Mouse (Mus musculus) MEL (cell line): Measurements from ENCODE around the gene Gm17657. TPM values are rescaled to one million over a fixed set of nuclear protein-coding genes. Genes with fewer than 3 reads are reported as not detected.

ENCODE experiments used
- DNase-seq: peaks from one replicate; pipeline ENCODE4 v3.0.0; 2011; ENCODE audit warnings: low read depth, low spot score
- H3K27ac ChIP-seq: 2 replicates; pipeline ENCODE4 v1.5.1; 2012; ENCODE audit warnings: low read depth, mild to moderate bottlenecking, control low read depth, low read length, moderate library complexity; ENCODE audit not compliant: control insufficient read depth
- H3K27me3 ChIP-seq, 2 experiments: fragments of 150-350 bp in 1 of 2; sonication (generic) in 1 of 2; 2 replicates each; pipeline ENCODE4 v1.6.1; 2012; ENCODE audit warnings: low read length in 2 of 2, mild to moderate bottlenecking in 2 of 2, improper control_type of control experiment in 1 of 2, moderate library complexity in 1 of 2; ENCODE audit not compliant: insufficient read depth in 2 of 2, control insufficient read depth in 1 of 2
- H3K36me3 ChIP-seq, 2 experiments: 2 replicates each; pipeline ENCODE4 v1.6.1; 2012 to 2014; ENCODE audit warnings: low read length in 2 of 2, improper control_type of control experiment in 1 of 2, inconsistent platforms in 1 of 2, mild to moderate bottlenecking in 1 of 2; ENCODE audit not compliant: insufficient read depth in 2 of 2, control insufficient read depth in 1 of 2
- H3K4me1 ChIP-seq, 2 experiments: fragments of 150-350 bp in 1 of 2; sonication (generic) in 1 of 2; 2 replicates each; pipeline ENCODE4 v1.6.1; 2012; ENCODE audit warnings: low read length in 2 of 2, improper control_type of control experiment in 1 of 2, mild to moderate bottlenecking in 1 of 2; ENCODE audit not compliant: insufficient read depth in 2 of 2, control insufficient read depth in 1 of 2
- H3K4me3 ChIP-seq, 2 experiments: fragments of 150-350 bp in 1 of 2; sonication (generic) in 1 of 2; 2 replicates each; pipeline ENCODE4 v1.5.1; 2012; ENCODE audit warnings: low read depth in 2 of 2, low read length in 2 of 2, mild to moderate bottlenecking in 2 of 2, moderate library complexity in 2 of 2, control low read depth in 1 of 2, improper control_type of control experiment in 1 of 2; ENCODE audit not compliant: control insufficient read depth in 1 of 2, insufficient read depth in 1 of 2
- H3K79me2 ChIP-seq: 2 replicates; pipeline ENCODE4 v1.6.1; 2012; ENCODE audit warnings: mild to moderate bottlenecking, low read length, moderate library complexity; ENCODE audit not compliant: control insufficient read depth, poor library complexity, insufficient read depth
- H3K9ac ChIP-seq: 2 replicates; pipeline ENCODE4 v1.6.1; 2012; ENCODE audit warnings: low read depth, mild to moderate bottlenecking, control low read depth, low read length, moderate library complexity; ENCODE audit not compliant: control insufficient read depth, poor library complexity, severe bottlenecking
- H3K9me3 ChIP-seq: fragments of 150-350 bp; sonication (generic); replicated peaks from 2 replicates; pipeline ENCODE4 v1.6.1; 2012; ENCODE audit warnings: mild to moderate bottlenecking, low read length, improper control_type of control experiment, moderate library complexity; ENCODE audit not compliant: insufficient read depth
- BHLHE40 ChIP-seq: IDR thresholded peaks from 2 replicates; pipeline ENCODE4 v1.6.1; 2012; ENCODE audit warnings: low read depth, mild to moderate bottlenecking, inconsistent platforms, low read length, improper control_type of control experiment, borderline replicate concordance
- CHD1 ChIP-seq: IDR thresholded peaks from 2 replicates; pipeline ENCODE4 v1.6.1; 2012; ENCODE audit warnings: low read depth, mild to moderate bottlenecking, inconsistent platforms, low read length, improper control_type of control experiment
- CHD2 ChIP-seq: IDR thresholded peaks from 2 replicates; pipeline ENCODE4 v1.6.1; 2011; ENCODE audit warnings: low read length, improper control_type of control experiment
- CTCF ChIP-seq, 3 experiments: IDR thresholded peaks in 2 of 3; conservative IDR thresholded peaks in 1 of 3; 2 replicates each; pipeline ENCODE4 v1.5.1; 2011 to 2012; ENCODE audit warnings: low read length in 3 of 3, low read depth in 2 of 3, mild to moderate bottlenecking in 2 of 3, improper control_type of control experiment in 1 of 3, inconsistent platforms in 1 of 3, mixed read lengths in 1 of 3, moderate library complexity in 1 of 3; ENCODE audit not compliant: control insufficient read depth in 1 of 3, insufficient read depth in 1 of 3, poor library complexity in 1 of 3, severe bottlenecking in 1 of 3
- E2F4 ChIP-seq: IDR thresholded peaks from 2 replicates; pipeline ENCODE4 v1.6.1; 2011; ENCODE audit warnings: low read depth, low read length, improper control_type of control experiment, borderline replicate concordance
- ELF1 ChIP-seq: IDR thresholded peaks from 2 replicates; pipeline ENCODE4 v1.6.1; 2014; ENCODE audit warnings: low read depth, mild to moderate bottlenecking, inconsistent platforms, low read length, improper control_type of control experiment, moderate library complexity
- ETS1 ChIP-seq: IDR thresholded peaks from 2 replicates; pipeline ENCODE4 v1.6.1; 2012; ENCODE audit warnings: low read depth, mild to moderate bottlenecking, inconsistent platforms, low read length, improper control_type of control experiment, moderate library complexity
- GABPA ChIP-seq: IDR thresholded peaks from 2 replicates; pipeline ENCODE4 v1.6.1; 2012; ENCODE audit warnings: low read depth, mild to moderate bottlenecking, inconsistent platforms, low read length, improper control_type of control experiment, moderate library complexity
- GATA1 ChIP-seq: IDR thresholded peaks from 2 replicates; pipeline ENCODE4 v1.6.1; 2011; ENCODE audit warnings: low read depth, low read length, improper control_type of control experiment
- MAFK ChIP-seq: IDR thresholded peaks from 2 replicates; pipeline ENCODE4 v1.6.1; 2011; ENCODE audit warnings: low read depth, mild to moderate bottlenecking, low read length, improper control_type of control experiment, borderline replicate concordance
- MAZ ChIP-seq: IDR thresholded peaks from 2 replicates; pipeline ENCODE4 v1.6.1; 2012; ENCODE audit warnings: low read depth, mild to moderate bottlenecking, inconsistent platforms, low read length, improper control_type of control experiment
- MEF2A ChIP-seq: IDR thresholded peaks from 2 replicates; pipeline ENCODE4 v1.6.1; 2014; ENCODE audit warnings: low read depth, mild to moderate bottlenecking, inconsistent platforms, low read length, improper control_type of control experiment; ENCODE audit not compliant: poor library complexity, insufficient replicate concordance, severe bottlenecking; ENCODE audit errors: extremely low read depth
- MXI1 ChIP-seq: IDR thresholded peaks from 2 replicates; pipeline ENCODE4 v1.6.1; 2011; ENCODE audit warnings: mild to moderate bottlenecking, low read depth, low read length, improper control_type of control experiment
- MYC ChIP-seq: IDR thresholded peaks from 2 replicates; pipeline ENCODE4 v1.6.1; 2011; ENCODE audit warnings: low read depth, mild to moderate bottlenecking, low read length, improper control_type of control experiment, moderate library complexity
- NELFE ChIP-seq: IDR thresholded peaks from 2 replicates; pipeline ENCODE4 v1.6.1; 2011; ENCODE audit warnings: low read depth, low read length, improper control_type of control experiment
- RCOR1 ChIP-seq: IDR thresholded peaks from 2 replicates; pipeline ENCODE4 v1.6.1; 2012; ENCODE audit warnings: low read depth, mild to moderate bottlenecking, inconsistent platforms, low read length, improper control_type of control experiment
- SIN3A ChIP-seq: IDR thresholded peaks from 2 replicates; pipeline ENCODE4 v1.6.1; 2012; ENCODE audit warnings: low read length, improper control_type of control experiment, inconsistent platforms
- SMC3 ChIP-seq: IDR thresholded peaks from 2 replicates; pipeline ENCODE4 v1.6.1; 2011; ENCODE audit warnings: low read depth, low read length, improper control_type of control experiment
- TAL1 ChIP-seq: IDR thresholded peaks from 2 replicates; pipeline ENCODE4 v1.6.1; 2012; ENCODE audit warnings: mild to moderate bottlenecking, inconsistent platforms, low read length, moderate library complexity, mixed read lengths
- TBP ChIP-seq: IDR thresholded peaks from 2 replicates; pipeline ENCODE4 v1.8.0; 2011; ENCODE audit warnings: low read depth, low read length, improper control_type of control experiment
- TCF12 ChIP-seq: IDR thresholded peaks from 2 replicates; pipeline ENCODE4 v1.6.1; 2014; ENCODE audit warnings: low read depth, mild to moderate bottlenecking, inconsistent platforms, low read length, improper control_type of control experiment, moderate library complexity
- USF1 ChIP-seq: IDR thresholded peaks from 2 replicates; pipeline ENCODE4 v1.6.1; 2014; ENCODE audit warnings: low read depth, mild to moderate bottlenecking, inconsistent platforms, low read length, improper control_type of control experiment, moderate library complexity
- USF2 ChIP-seq, 2 experiments: IDR thresholded peaks; 2 replicates each; pipeline ENCODE4 v1.6.1; 2011 to 2012; ENCODE audit warnings: improper control_type of control experiment in 2 of 2, low read length in 2 of 2, borderline replicate concordance in 1 of 2, inconsistent platforms in 1 of 2, low read depth in 1 of 2, mild to moderate bottlenecking in 1 of 2; ENCODE audit not compliant: insufficient read depth in 1 of 2
- ZC3H11A ChIP-seq: IDR thresholded peaks from 2 replicates; pipeline ENCODE4 v1.6.1; 2012; ENCODE audit warnings: low read depth, mild to moderate bottlenecking, inconsistent platforms, low read length, improper control_type of control experiment
- ZKSCAN1 ChIP-seq: IDR thresholded peaks from 2 replicates; pipeline ENCODE4 v1.6.1; 2012; ENCODE audit warnings: low read depth, mild to moderate bottlenecking, inconsistent platforms, low read length, improper control_type of control experiment, moderate library complexity
- ZNF384 ChIP-seq: IDR thresholded peaks from 2 replicates; pipeline ENCODE4 v1.6.1; 2012; ENCODE audit warnings: low read depth, mild to moderate bottlenecking, inconsistent platforms, low read length, improper control_type of control experiment
- polyA plus RNA-seq, 2 experiments: library from polyadenylated mRNA; stranded (reverse) in 1 of 2; unstranded in 1 of 2; fragments of >175 nt in 1 of 2; fragments of >200 nt in 1 of 2; gene quantifications; 2 replicates each; pipeline versions ENCODE4 v1.2.1 to v1.2.4; 2012; ENCODE audit warnings: low replicate concordance in 2 of 2, low read depth in 1 of 2; ENCODE audit not compliant: insufficient read length in 2 of 2, insufficient read depth in 1 of 2, missing spikeins in 1 of 2
- total RNA-seq: library from RNA; depleted of rRNA; stranded (reverse); fragments of 300-350 nt; gene quantifications from 2 replicates; pipeline ENCODE4 v1.2.3, GENCODE M21; 2012

Gene Gm17657
- total and polyA plus RNA-seq, 3 experiments: 0.31 to 2.7 TPM; not detected in 1

- Histone ChIP-seq H3K4me1 (no peaks in the 10 kb centered on the region), H3K36me3 (peaks cover 0 to 1% of the 10 kb centered on the region in 2 experiments; a peak in 2 of 4 replicates), H3K4me3 (no peak overlapping the region), H3K27ac (no peak overlapping the region), H3K9ac (no peak overlapping the region), H3K79me2 (peaks cover 7% of the 10 kb centered on the region), H3K9me3 (no peaks in the 10 kb centered on the region), H3K27me3 (no peaks in the 10 kb centered on the region)
- TF ChIP-seq MAZ (no peak), NELFE (no peak), GATA1 (no peak), USF2 (IDR thresholded peaks at IDR 0.05; ENCODE audit: borderline replicate concordance in 1 of 2, insufficient read depth in 1 of 2, low read depth in 1 of 2, low read length in 2 of 2) (no peak), GABPA (no peak), ZNF384 (no peak), USF1 (no peak), TAL1 (no peak), CHD2 (no peak), CHD1 (no peak), CTCF (IDR thresholded peaks at IDR 0.05 in 2 of 3, conservative IDR thresholded peaks at IDR 0.05 in 1 of 3; ENCODE audit: control insufficient read depth in 1 of 3, insufficient read depth in 1 of 3, low read depth in 2 of 3, low read length in 3 of 3, poor library complexity in 1 of 3, severe bottlenecking in 1 of 3) (no peak), SMC3 (no peak), E2F4 (no peak), RCOR1 (no peak), TBP (no peak), ELF1 (no peak), MXI1 (no peak)
- DNase-seq: no peak
Measured at GRCm38 (mm10) chr17:29558476-29558875, 9.0 kb upstream of the Gm17657 start.

- TF ChIP-seq ELF1 (no peak), ZKSCAN1 (no peak), ZC3H11A (no peak), TCF12 (no peak), MYC (no peak), ETS1 (no peak), MEF2A (no peak), SIN3A (no peak), BHLHE40 (no peak), GATA1 (no peak), MAFK (no peak), TBP (no peak), TAL1 (no peak)
- TF ChIP-seq, all 39 proteins: peak for 0
- DNase-seq: no peak
- H3K9me3 ChIP-seq: no peaks in the 10 kb centered on the region
- no peak overlapping the region for H3K9ac ChIP-seq
- H3K27me3 ChIP-seq: no peaks in the 10 kb centered on the region
- H3K4me1 ChIP-seq: no peaks in the 10 kb centered on the region
- H3K4me3 ChIP-seq: no peak overlapping the region
- peaks cover 0 to 2% of the 10 kb centered on the region in 2 experiments; a peak in 1 of 4 replicates for H3K36me3 ChIP-seq
- no peak overlapping the region for H3K27ac ChIP-seq
- peaks cover 10% of the 10 kb centered on the region for H3K79me2 ChIP-seq
Measured at GRCm38 (mm10) chr17:29556893-29557292, 7.5 kb upstream of the Gm17657 start.
